Mouse (Mus musculus): ENCODE measurements around the gene Sufu.

Gene Sufu

GRCm38 (mm10) chr19:46462574-46462973 is 65.9 kb downstream of the Sufu start:
- DNase-seq (ENCODE audit: low read depth, low spot score), result no peak

GRCm38 (mm10) chr19:46463446-46463845 is 66.8 kb downstream of the Sufu start:
- no peak for DNase-seq (ENCODE audit: low read depth, low spot score)

- no peak for DNase-seq (ENCODE audit: low read depth, low spot score)
Measured at GRCm38 (mm10) chr19:46466160-46466559, 69.5 kb downstream of the Sufu start.

- DNase-seq (ENCODE audit: low read depth, low spot score), result no peak
Measured at GRCm38 (mm10) chr19:46467051-46467503, 70.4 kb downstream of the Sufu start.

- peak; percentile 33 for DNase-seq (ENCODE audit: low read depth, low spot score)
Measured at GRCm38 (mm10) chr19:46470364-46471240, 73.9 kb downstream of the Sufu start.

GRCm38 (mm10) chr19:46471324-46472093 is 74.8 kb downstream of the Sufu start:
- DNase-seq (ENCODE audit: low read depth, low spot score), result no peak

GRCm38 (mm10) chr19:46477432-46477845 is 80.7 kb downstream of the Sufu start:
- DNase-seq (ENCODE audit: low read depth, low spot score), result no peak

- no peak for DNase-seq (ENCODE audit: low read depth, low spot score)
Measured at GRCm38 (mm10) chr19:46478242-46478641, 81.5 kb downstream of the Sufu start.

- DNase-seq (ENCODE audit: low read depth, low spot score), result no peak
Measured at GRCm38 (mm10) chr19:46478826-46479225, 82.1 kb downstream of the Sufu start.

GRCm38 (mm10) chr19:46479306-46480075 is 82.8 kb downstream of the Sufu start:
- DNase-seq (ENCODE audit: low read depth, low spot score), result no peak

- no peak for DNase-seq (ENCODE audit: low read depth, low spot score)
Measured at GRCm38 (mm10) chr19:46480624-46481345, 84.1 kb downstream of the Sufu start.

GRCm38 (mm10) chr19:46481352-46481751 is 84.7 kb downstream of the Sufu start:
- DNase-seq (ENCODE audit: low read depth, low spot score), result no peak

- DNase-seq (ENCODE audit: low read depth, low spot score), result no peak
Measured at GRCm38 (mm10) chr19:46481756-46482155, 85.1 kb downstream of the Sufu start.

- DNase-seq (ENCODE audit: low read depth, low spot score), result no peak
Measured at GRCm38 (mm10) chr19:46482896-46483516, 86.3 kb downstream of the Sufu start.

- DNase-seq (ENCODE audit: low read depth, low spot score), result no peak
Measured at GRCm38 (mm10) chr19:46483701-46484328, 87.1 kb downstream of the Sufu start.

GRCm38 (mm10) chr19:46484518-46484917 is 87.8 kb downstream of the Sufu start:
- peak; percentile 33 for DNase-seq (ENCODE audit: low read depth, low spot score)

- DNase-seq (ENCODE audit: low read depth, low spot score), result no peak
Measured at GRCm38 (mm10) chr19:46485847-46486246, 89.2 kb downstream of the Sufu start.

GRCm38 (mm10) chr19:46486709-46487108 is 90.0 kb downstream of the Sufu start:
- DNase-seq (ENCODE audit: low read depth, low spot score), result no peak

- DNase-seq (ENCODE audit: low read depth, low spot score), result no peak
Measured at GRCm38 (mm10) chr19:46489448-46489847, 92.8 kb downstream of the Sufu start.

- no peak for DNase-seq (ENCODE audit: low read depth, low spot score)
Measured at GRCm38 (mm10) chr19:46490634-46491033, 93.9 kb downstream of the Sufu start.

All from telencephalon, adult 2 months (tissue).